Mouse (Mus musculus): ENCODE measurements around the gene Lmx1b. TPM values are rescaled to one million over a fixed set of nuclear protein-coding genes. Genes with fewer than 3 reads are reported as not detected.

Gene Lmx1b
- polyA plus RNA-seq, 1 experiment from 2014 or later = 0.04 TPM

GRCm38 (mm10) chr2:33634481-33635090 lies 5.7 kb downstream of the Lmx1b start:
- H3K9me3 ChIP-seq (replicated peaks) = no peaks in the 10 kb centered on the region
- WGBS = 9% methylated on average over 4 of the region's 4 CpGs
- no peaks in the 10 kb centered on the region for H3K36me3 ChIP-seq
- ATAC-seq (ENCODE audit: insufficient number of reproducible peaks, low FRiP score) = no peak
- no peak overlapping the region for H3K27ac ChIP-seq (ENCODE audit: poor library complexity, severe bottlenecking)
- no peak overlapping the region for H3K4me3 ChIP-seq
- no peak overlapping the region for H3K4me2 ChIP-seq
- peaks cover 91% of the 10 kb centered on the region for H3K27me3 ChIP-seq (replicated peaks)
- peaks cover 17% of the 10 kb centered on the region for H3K4me1 ChIP-seq (replicated peaks)
- no peak overlapping the region for H3K9ac ChIP-seq

- peaks cover 91% of the 10 kb centered on the region for H3K27me3 ChIP-seq (replicated peaks)
- ATAC-seq (ENCODE audit: insufficient number of reproducible peaks, low FRiP score) = no peak
- no peak overlapping the region for H3K4me3 ChIP-seq
- H3K36me3 ChIP-seq = no peaks in the 10 kb centered on the region
- H3K4me2 ChIP-seq = no peak overlapping the region
- H3K4me1 ChIP-seq (replicated peaks) = peaks cover 15% of the 10 kb centered on the region
- H3K9me3 ChIP-seq (replicated peaks) = no peaks in the 10 kb centered on the region
- H3K27ac ChIP-seq (ENCODE audit: poor library complexity, severe bottlenecking) = no peak overlapping the region
- no peak overlapping the region for H3K9ac ChIP-seq
- WGBS = 1% methylated on average over 5 of the region's 5 CpGs
These were observed 6.4 kb downstream of the Lmx1b start for GRCm38 (mm10) chr2:33633955-33634354.

GRCm38 (mm10) chr2:33633237-33633636 lies 7.1 kb downstream of the Lmx1b start:
- Histone ChIP-seq H3K27me3 (replicated peaks) (peaks cover 91% of the 10 kb centered on the region), H3K4me3 (no peak overlapping the region), H3K4me2 (no peak overlapping the region), H3K4me1 (replicated peaks) (peaks cover 15% of the 10 kb centered on the region), H3K9me3 (replicated peaks) (no peaks in the 10 kb centered on the region), H3K9ac (no peak overlapping the region), H3K27ac (ENCODE audit: poor library complexity, severe bottlenecking) (no peak overlapping the region), H3K36me3 (no peaks in the 10 kb centered on the region)
- WGBS = 3% methylated on average over 5 of the region's 5 CpGs
- no peak for ATAC-seq (ENCODE audit: insufficient number of reproducible peaks, low FRiP score)

- H3K4me1 ChIP-seq (replicated peaks) = peaks cover 15% of the 10 kb centered on the region
- H3K4me3 ChIP-seq = no peak overlapping the region
- no peak overlapping the region for H3K27ac ChIP-seq (ENCODE audit: poor library complexity, severe bottlenecking)
- no peaks in the 10 kb centered on the region for H3K36me3 ChIP-seq
- no peak for ATAC-seq (ENCODE audit: insufficient number of reproducible peaks, low FRiP score)
- peaks cover 91% of the 10 kb centered on the region for H3K27me3 ChIP-seq (replicated peaks)
- no peak overlapping the region for H3K4me2 ChIP-seq
- H3K9me3 ChIP-seq (replicated peaks) = no peaks in the 10 kb centered on the region
- WGBS = 6% methylated on average over 5 of the region's 5 CpGs
- no peak overlapping the region for H3K9ac ChIP-seq
These were observed 7.7 kb downstream of the Lmx1b start for GRCm38 (mm10) chr2:33632551-33633059.

GRCm38 (mm10) chr2:33631708-33632343 lies 8.5 kb downstream of the Lmx1b start:
- Histone ChIP-seq H3K4me2 (peak overlapping the region; percentile 12; the same call in 1 of the 2 replicates), H3K4me3 (peak overlapping the region; percentile 2; the same call in 1 of the 2 replicates), H3K9ac (no peak overlapping the region)

GRCm38 (mm10) chr2:33631022-33631707 lies 9.1 kb downstream of the Lmx1b start:
- no peak for ATAC-seq (ENCODE audit: insufficient number of reproducible peaks, low FRiP score)
- H3K27me3 ChIP-seq (replicated peaks) = peaks cover 98% of the 10 kb centered on the region
- no peaks in the 10 kb centered on the region for H3K36me3 ChIP-seq
- no peak overlapping the region for H3K27ac ChIP-seq (ENCODE audit: poor library complexity, severe bottlenecking)
- no peak overlapping the region for H3K9ac ChIP-seq
- H3K4me3 ChIP-seq = peak overlapping the region; percentile 2; the same call in 1 of the 2 replicates
- H3K4me1 ChIP-seq (replicated peaks) = peaks cover 21% of the 10 kb centered on the region
- under 1% methylated on average over 40 of the region's 40 CpGs for WGBS
- peak overlapping the region; percentile 12; the same call in 1 of the 2 replicates for H3K4me2 ChIP-seq
- no peaks in the 10 kb centered on the region for H3K9me3 ChIP-seq (replicated peaks)

More at GRCm38 (mm10) chr2:33631708-33632343, 8.5 kb downstream of the Lmx1b start:
- Histone ChIP-seq H3K36me3 (no peaks in the 10 kb centered on the region), H3K9me3 (replicated peaks) (no peaks in the 10 kb centered on the region), H3K27me3 (replicated peaks) (peaks cover 93% of the 10 kb centered on the region), H3K4me1 (replicated peaks) (peaks cover 17% of the 10 kb centered on the region), H3K27ac (ENCODE audit: poor library complexity, severe bottlenecking) (no peak overlapping the region)
- WGBS = 2% methylated on average over 31 of the region's 31 CpGs
- no peak for ATAC-seq (ENCODE audit: insufficient number of reproducible peaks, low FRiP score)

GRCm38 (mm10) chr2:33630081-33631021 lies 10.0 kb downstream of the Lmx1b start:
- no peak overlapping the region for H3K4me2 ChIP-seq
- 1% methylated on average over 34 of the region's 34 CpGs for WGBS
- H3K4me3 ChIP-seq = no peak overlapping the region
- H3K36me3 ChIP-seq = no peaks in the 10 kb centered on the region
- H3K27me3 ChIP-seq (replicated peaks) = peaks cover 98% of the 10 kb centered on the region
- no peak overlapping the region for H3K27ac ChIP-seq (ENCODE audit: poor library complexity, severe bottlenecking)
- peaks cover 26% of the 10 kb centered on the region for H3K4me1 ChIP-seq (replicated peaks)
- no peak for ATAC-seq (ENCODE audit: insufficient number of reproducible peaks, low FRiP score)
- H3K9me3 ChIP-seq (replicated peaks) = no peaks in the 10 kb centered on the region
- no peak overlapping the region for H3K9ac ChIP-seq

GRCm38 (mm10) chr2:33629641-33630040 lies 10.7 kb downstream of the Lmx1b start:
- H3K9me3 ChIP-seq (replicated peaks) = no peaks in the 10 kb centered on the region
- H3K27me3 ChIP-seq (replicated peaks) = peaks cover 98% of the 10 kb centered on the region
- H3K4me2 ChIP-seq = no peak overlapping the region
- H3K36me3 ChIP-seq = no peaks in the 10 kb centered on the region
- peaks cover 33% of the 10 kb centered on the region for H3K4me1 ChIP-seq (replicated peaks)
- no peak overlapping the region for H3K27ac ChIP-seq (ENCODE audit: poor library complexity, severe bottlenecking)
- 9% methylated on average over 6 of the region's 6 CpGs for WGBS
- no peak for ATAC-seq (ENCODE audit: insufficient number of reproducible peaks, low FRiP score)
- H3K4me3 ChIP-seq = no peak overlapping the region
- no peak overlapping the region for H3K9ac ChIP-seq

GRCm38 (mm10) chr2:33628791-33629190 lies 11.5 kb downstream of the Lmx1b start:
- Histone ChIP-seq H3K4me2 (no peak overlapping the region), H3K27me3 (replicated peaks) (peaks cover 97% of the 10 kb centered on the region), H3K4me1 (replicated peaks) (peaks cover 35% of the 10 kb centered on the region), H3K27ac (ENCODE audit: poor library complexity, severe bottlenecking) (no peak overlapping the region), H3K9me3 (replicated peaks) (no peaks in the 10 kb centered on the region), H3K9ac (no peak overlapping the region), H3K36me3 (no peaks in the 10 kb centered on the region), H3K4me3 (no peak overlapping the region)
- no peak for ATAC-seq (ENCODE audit: insufficient number of reproducible peaks, low FRiP score)
- WGBS = 4% methylated on average over 16 of the region's 16 CpGs

GRCm38 (mm10) chr2:33627058-33627375 lies 13.3 kb downstream of the Lmx1b start:
- peaks cover 95% of the 10 kb centered on the region for H3K27me3 ChIP-seq (replicated peaks)
- H3K9ac ChIP-seq = no peak overlapping the region
- no peak overlapping the region for H3K4me3 ChIP-seq
- no peak overlapping the region for H3K4me2 ChIP-seq
- peaks cover 33% of the 10 kb centered on the region for H3K4me1 ChIP-seq (replicated peaks)
- no peaks in the 10 kb centered on the region for H3K9me3 ChIP-seq (replicated peaks)
- no peak overlapping the region for H3K27ac ChIP-seq (ENCODE audit: poor library complexity, severe bottlenecking)
- ATAC-seq (ENCODE audit: insufficient number of reproducible peaks, low FRiP score) = no peak
- 25% methylated on average over 10 of the region's 10 CpGs for WGBS
- H3K36me3 ChIP-seq = no peaks in the 10 kb centered on the region

Measured in heart, embryonic 12.5 days (tissue).